Mouse (Mus musculus): ENCODE data around the gene Hand2. TPM values are rescaled to one million over a fixed set of nuclear protein-coding genes. Genes with fewer than 3 reads are reported as not detected.

The Hand2 gene
- total RNA-seq, 2 experiments from 2014 or later, result 0.08 TPM; not detected in 1

- peak overlapping the region; percentile 60 for H3K4me3 ChIP-seq
- DNase-seq, result peak; percentile 24
- H3K27ac ChIP-seq, result no peak overlapping the region
- TF ChIP-seq CTCF (IDR thresholded peaks at IDR 0.05), result peak; percentile 57
- intact Hi-C loops (cut with DNase I), result no loop called here
These were observed 32.8 kb downstream of the Hand2 start for GRCm38 (mm10) chr8:57353346-57354305.

DNA sequence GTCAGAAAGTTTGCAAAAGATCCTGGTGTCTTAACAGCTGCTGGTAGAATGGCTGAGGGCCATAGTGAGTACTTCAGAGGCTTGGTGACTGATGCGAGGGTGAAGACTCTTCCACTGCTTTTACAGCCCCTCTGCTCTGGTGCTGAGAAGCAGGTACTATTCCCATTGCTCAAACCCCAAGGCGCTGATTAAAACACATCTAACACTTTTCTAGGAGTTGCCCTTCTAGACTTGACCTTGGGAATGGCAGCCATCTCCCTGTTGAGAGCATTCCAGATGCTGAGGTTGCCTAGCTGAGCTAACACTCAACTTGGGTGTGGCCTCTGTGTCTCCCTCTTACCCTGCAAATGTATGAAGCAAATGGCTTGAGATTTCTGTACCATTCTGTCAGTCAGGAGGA, 34.1 kb downstream of the Hand2 start:
- Histone ChIP-seq H3K27ac (no peak overlapping the region), H3K4me3 (no peak overlapping the region)
- no peak for DNase-seq
- TF ChIP-seq CTCF (IDR thresholded peaks at IDR 0.05), result no peak
- intact Hi-C loops (cut with DNase I), result no loop called here

- intact Hi-C loops (cut with DNase I), result no loop called here
- DNase-seq, result no peak
- Histone ChIP-seq H3K27ac (no peak overlapping the region), H3K4me3 (no peak overlapping the region)
- no peak for TF ChIP-seq CTCF (IDR thresholded peaks at IDR 0.05)
These were observed 35.9 kb downstream of the Hand2 start for GRCm38 (mm10) chr8:57356529-57357325.

DNA sequence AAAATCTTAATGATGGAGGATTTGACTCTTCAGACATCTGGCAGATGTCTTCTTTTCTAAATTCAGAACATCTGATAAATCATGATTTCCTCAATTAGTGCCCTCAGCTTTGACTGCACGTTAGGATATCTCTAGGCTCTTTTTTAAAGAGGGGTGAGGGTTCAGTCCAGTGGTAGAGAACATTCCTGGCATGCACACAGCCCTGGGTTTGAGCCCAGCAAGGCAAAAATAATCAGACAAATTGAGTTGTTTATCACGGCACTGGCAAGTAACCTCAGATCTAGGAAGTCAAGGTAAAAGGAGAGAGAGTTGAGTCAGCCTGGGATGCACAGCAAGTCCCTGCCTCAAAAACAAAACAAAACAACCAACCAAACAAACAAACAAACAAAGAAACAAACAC, 39.7 kb downstream of the Hand2 start:
- intact Hi-C loops (cut with DNase I), result no loop called here
- DNase-seq, result no peak
- TF ChIP-seq CTCF (IDR thresholded peaks at IDR 0.05), result no peak
- Histone ChIP-seq H3K27ac (peak overlapping the region; percentile 50), H3K4me3 (no peak overlapping the region)

- DNase-seq, result no peak
- Histone ChIP-seq H3K27ac (peak overlapping the region; percentile 50), H3K4me3 (no peak overlapping the region)
- intact Hi-C loops (cut with DNase I), result no loop called here
- TF ChIP-seq CTCF (IDR thresholded peaks at IDR 0.05), result no peak
These were observed 40.4 kb downstream of the Hand2 start for GRCm38 (mm10) chr8:57361003-57361805.

DNA sequence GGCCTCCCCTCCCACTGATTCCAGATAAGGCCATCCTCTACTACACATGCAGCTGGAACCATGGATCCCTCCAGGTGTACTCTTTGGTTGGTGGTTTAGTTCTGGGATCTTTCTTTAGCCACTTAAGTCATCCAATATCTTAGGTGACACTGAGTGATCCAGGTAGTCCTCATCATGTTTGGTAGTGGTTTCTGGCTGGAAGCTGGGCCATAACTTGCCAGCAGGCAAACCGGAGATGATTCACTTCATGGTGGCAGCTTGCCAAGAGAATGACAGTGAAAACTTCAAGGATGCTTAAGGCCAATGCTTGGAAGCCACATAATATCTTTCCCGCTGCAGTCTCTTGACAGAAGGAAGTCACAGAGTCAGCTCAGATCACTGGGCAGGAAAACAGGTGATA, 42.1 kb downstream of the Hand2 start:
- Histone ChIP-seq H3K4me3 (no peak overlapping the region), H3K27ac (no peak overlapping the region)
- intact Hi-C loops (cut with DNase I), result no loop called here
- DNase-seq, result no peak
- no peak for TF ChIP-seq CTCF (IDR thresholded peaks at IDR 0.05)

- H3K4me3 ChIP-seq, result no peak overlapping the region
- no peak for TF ChIP-seq CTCF (IDR thresholded peaks at IDR 0.05)
- intact Hi-C loops (cut with DNase I), result no loop called here
- H3K27ac ChIP-seq, result no peak overlapping the region
- no peak for DNase-seq
These were observed 53.3 kb downstream of the Hand2 start for GRCm38 (mm10) chr8:57374044-57374443.

Other genes starting within 250 kb of the Hand2 start
- not detected for gene Scrg1, start 134.9 kb downstream of the Hand2 start, total RNA-seq (2021)
- 10 to 100 TPM; 10.0 to 21.1 TPM for gene Sap30, start 166.9 kb downstream of the Hand2 start, total RNA-seq (2021)
- 1 to 10 TPM; 2.8 to 3.2 TPM for gene Hmgb2, start 190.9 kb downstream of the Hand2 start, total RNA-seq (2021)

All from gastrocnemius, adult 2 months (tissue).